Mouse (Mus musculus) limb, embryonic 15.5 days (tissue): ENCODE results near the gene Lrrc74b. TPM values are rescaled to one million over a fixed set of nuclear protein-coding genes. Genes with fewer than 3 reads are reported as not detected.

Experiments used
- ATAC-seq: fragments of 200-750 bp; cut with Nextera tagmentation; 2 replicates; pipeline ENCODE4 v1.8.0; 2017; ENCODE audit warnings: low read depth, moderate TSS enrichment; ENCODE audit not compliant: insufficient number of reproducible peaks, low FRiP score, low TSS enrichment
- H3K27ac ChIP-seq: fragments of 300-500 bp; sonication (generic); 2 replicates; pipeline ENCODE4 v1.5.1; 2015; ENCODE audit warnings: moderate library complexity, mild to moderate bottlenecking, inconsistent platforms
- H3K27me3 ChIP-seq: fragments of 300-500 bp; sonication (generic); 2 replicates; pipeline ENCODE4 v1.6.1; 2015; ENCODE audit warnings: inconsistent platforms
- H3K36me3 ChIP-seq: fragments of 300-500 bp; sonication (generic); 2 replicates; pipeline ENCODE4 v1.6.1; 2015; ENCODE audit warnings: inconsistent platforms
- H3K4me1 ChIP-seq: fragments of 300-500 bp; sonication (generic); 2 replicates; pipeline ENCODE4 v1.6.1; 2015; ENCODE audit warnings: inconsistent platforms
- H3K4me2 ChIP-seq: fragments of 300-500 bp; sonication (generic); 2 replicates; pipeline ENCODE4 v1.6.1; 2015; ENCODE audit warnings: mild to moderate bottlenecking, inconsistent platforms
- H3K4me3 ChIP-seq: fragments of 300-500 bp; sonication (generic); 2 replicates; pipeline ENCODE4 v1.5.1; 2015; ENCODE audit warnings: mild to moderate bottlenecking, inconsistent platforms
- H3K9ac ChIP-seq: fragments of 300-500 bp; sonication (generic); 2 replicates; pipeline ENCODE4 v1.6.1; 2015; ENCODE audit warnings: inconsistent platforms
- H3K9me3 ChIP-seq: fragments of 300-500 bp; sonication (generic); 2 replicates; pipeline ENCODE4 v1.6.1; 2016; ENCODE audit warnings: inconsistent platforms
- WGBS: fragments of 180-500 bp; shearing (Covaris S2); methylation state at CpG from one replicate; pipeline ENCODE4 v1.1.7; 2015; 5-methylcytosine and 5-hydroxymethylcytosine counted together
- polyA plus RNA-seq: library from polyadenylated mRNA; unstranded; fragments of >200 nt; fragmentation: Nextera tagmentation; extraction: Ambion mirVana; gene quantifications from 2 replicates; pipeline ENCODE4 v1.2.1, GENCODE M21; 2015

Lrrc74b gene
- polyA plus RNA-seq, 1 experiment from 2014 or later, result not detected

GRCm38 (mm10) chr16:17542632-17543031, 18.4 kb downstream of the Lrrc74b start:
- WGBS, result 59% methylated on average over 2 of the region's 2 CpGs
- Histone ChIP-seq H3K27ac (no peak overlapping the region), H3K36me3 (no peaks in the 10 kb centered on the region), H3K4me3 (no peak overlapping the region), H3K4me1 (no peaks in the 10 kb centered on the region), H3K27me3 (peaks cover 5% of the 10 kb centered on the region; the same call in 1 of the 2 replicates), H3K9ac (no peak overlapping the region), H3K4me2 (no peak overlapping the region), H3K9me3 (no peaks in the 10 kb centered on the region)
- no peak for ATAC-seq

- Histone ChIP-seq H3K9me3 (no peaks in the 10 kb centered on the region), H3K27ac (no peak overlapping the region), H3K36me3 (no peaks in the 10 kb centered on the region), H3K4me1 (peaks cover 4% of the 10 kb centered on the region), H3K4me2 (no peak overlapping the region), H3K27me3 (peaks cover 5% of the 10 kb centered on the region; the same call in 1 of the 2 replicates), H3K9ac (no peak overlapping the region), H3K4me3 (no peak overlapping the region)
- ATAC-seq, result no peak
- WGBS, result 92% methylated on average over 3 of the region's 3 CpGs
Measured at GRCm38 (mm10) chr16:17536584-17536983, 24.5 kb downstream of the Lrrc74b start.

- H3K36me3 ChIP-seq, result peaks cover 15% of the 10 kb centered on the region
- H3K27me3 ChIP-seq, result no peaks in the 10 kb centered on the region
- no peak overlapping the region for H3K27ac ChIP-seq
- no peaks in the 10 kb centered on the region for H3K9me3 ChIP-seq
- H3K9ac ChIP-seq, result no peak overlapping the region
- H3K4me2 ChIP-seq, result no peak overlapping the region
- peaks cover 18% of the 10 kb centered on the region for H3K4me1 ChIP-seq
- ATAC-seq, result no peak
- no peak overlapping the region for H3K4me3 ChIP-seq
- WGBS, result 72% methylated on average over 14 of the region's 14 CpGs
Measured at GRCm38 (mm10) chr16:17532676-17533329, 28.2 kb downstream of the Lrrc74b start.

- 55% methylated on average over 4 of the region's 4 CpGs for WGBS
Measured at GRCm38 (mm10) chr16:17532271-17532670, 28.8 kb downstream of the Lrrc74b start.

GRCm38 (mm10) chr16:17530640-17531288, 30.3 kb downstream of the Lrrc74b start, which contains the start of gene Thap7:
TSS of gene Thap7 (minus strand) at chr16:17531136.
- Histone ChIP-seq H3K4me1 (peaks cover 18% of the 10 kb centered on the region), H3K9me3 (no peaks in the 10 kb centered on the region), H3K36me3 (peaks cover 36% of the 10 kb centered on the region), H3K27me3 (no peaks in the 10 kb centered on the region), H3K27ac (peak within 1 kb of the TSS; percentile 98), H3K9ac (peak within 1 kb of the TSS; percentile 77), H3K4me2 (peak within 1 kb of the TSS; percentile 74), H3K4me3 (peak within 1 kb of the TSS; percentile 72)
- WGBS, result under 1% methylated on average over 67 of the region's 67 CpGs
- peak; percentile 96 for ATAC-seq

More at GRCm38 (mm10) chr16:17532271-17532670, 28.8 kb downstream of the Lrrc74b start:
- peaks cover 18% of the 10 kb centered on the region for H3K4me1 ChIP-seq
- ATAC-seq, result no peak
- no peak overlapping the region for H3K9ac ChIP-seq
- H3K27me3 ChIP-seq, result no peaks in the 10 kb centered on the region
- H3K9me3 ChIP-seq, result no peaks in the 10 kb centered on the region
- H3K27ac ChIP-seq, result no peak overlapping the region
- H3K36me3 ChIP-seq, result peaks cover 20% of the 10 kb centered on the region
- no peak overlapping the region for H3K4me2 ChIP-seq
- H3K4me3 ChIP-seq, result no peak overlapping the region

GRCm38 (mm10) chr16:17529981-17530586, 31.0 kb downstream of the Lrrc74b start:
- no peaks in the 10 kb centered on the region for H3K27me3 ChIP-seq
- H3K4me2 ChIP-seq, result peak overlapping the region; percentile 74
- ATAC-seq, result no peak
- peak overlapping the region; percentile 77 for H3K9ac ChIP-seq
- peaks cover 42% of the 10 kb centered on the region for H3K36me3 ChIP-seq
- H3K9me3 ChIP-seq, result no peaks in the 10 kb centered on the region
- 11% methylated on average over 17 of the region's 17 CpGs for WGBS
- H3K4me3 ChIP-seq, result peak overlapping the region; percentile 72
- H3K4me1 ChIP-seq, result peaks cover 18% of the 10 kb centered on the region
- peak overlapping the region; percentile 98 for H3K27ac ChIP-seq

- no peak overlapping the region for H3K4me3 ChIP-seq
- H3K4me1 ChIP-seq, result peaks cover 18% of the 10 kb centered on the region
- H3K27me3 ChIP-seq, result no peaks in the 10 kb centered on the region
- H3K4me2 ChIP-seq, result no peak overlapping the region
- ATAC-seq, result no peak
- H3K27ac ChIP-seq, result no peak overlapping the region
- no peaks in the 10 kb centered on the region for H3K9me3 ChIP-seq
- 0 out of 2 replicates have a peak overlapping the region, but pooled peaks have one; percentile 17 for H3K9ac ChIP-seq
- peaks cover 57% of the 10 kb centered on the region for H3K36me3 ChIP-seq
- 91% methylated on average over 13 of the region's 13 CpGs for WGBS
Measured at GRCm38 (mm10) chr16:17528276-17528675, 32.8 kb downstream of the Lrrc74b start.

GRCm38 (mm10) chr16:17527606-17528005, 33.4 kb downstream of the Lrrc74b start:
- H3K27me3 ChIP-seq, result no peaks in the 10 kb centered on the region
- H3K4me3 ChIP-seq, result no peak overlapping the region
- no peaks in the 10 kb centered on the region for H3K9me3 ChIP-seq
- ATAC-seq, result no peak
- H3K36me3 ChIP-seq, result peaks cover 64% of the 10 kb centered on the region
- H3K4me1 ChIP-seq, result peaks cover 18% of the 10 kb centered on the region
- no peak overlapping the region for H3K9ac ChIP-seq
- no peak overlapping the region for H3K4me2 ChIP-seq
- no peak overlapping the region for H3K27ac ChIP-seq

- ATAC-seq, result no peak
- Histone ChIP-seq H3K27ac (no peak overlapping the region), H3K4me2 (no peak overlapping the region), H3K9ac (no peak overlapping the region), H3K9me3 (no peaks in the 10 kb centered on the region), H3K36me3 (peaks cover 78% of the 10 kb centered on the region), H3K4me1 (peaks cover 11% of the 10 kb centered on the region), H3K27me3 (no peaks in the 10 kb centered on the region), H3K4me3 (no peak overlapping the region)
- 89% methylated on average over 6 of the region's 6 CpGs for WGBS
Measured at GRCm38 (mm10) chr16:17526223-17526622, 34.8 kb downstream of the Lrrc74b start.

- no peak overlapping the region for H3K9ac ChIP-seq
- 83% methylated on average over 3 of the region's 3 CpGs for WGBS
- H3K4me1 ChIP-seq, result peaks cover 10% of the 10 kb centered on the region
- H3K4me3 ChIP-seq, result no peak overlapping the region
- H3K27me3 ChIP-seq, result no peaks in the 10 kb centered on the region
- H3K4me2 ChIP-seq, result no peak overlapping the region
- no peak for ATAC-seq
- H3K27ac ChIP-seq, result no peak overlapping the region
- H3K9me3 ChIP-seq, result no peaks in the 10 kb centered on the region
- peaks cover 85% of the 10 kb centered on the region for H3K36me3 ChIP-seq
Measured at GRCm38 (mm10) chr16:17525524-17525923, 35.5 kb downstream of the Lrrc74b start.

GRCm38 (mm10) chr16:17524156-17524555, 36.9 kb downstream of the Lrrc74b start:
- Histone ChIP-seq H3K9me3 (no peaks in the 10 kb centered on the region), H3K4me3 (no peak overlapping the region), H3K27ac (no peak overlapping the region), H3K4me1 (peaks cover 3% of the 10 kb centered on the region; the same call in 1 of the 2 replicates), H3K36me3 (peaks cover 97% of the 10 kb centered on the region), H3K27me3 (no peaks in the 10 kb centered on the region), H3K4me2 (no peak overlapping the region), H3K9ac (no peak overlapping the region)
- no peak for ATAC-seq
- 91% methylated on average over 11 of the region's 11 CpGs for WGBS

GRCm38 (mm10) chr16:17518910-17519309, 42.1 kb downstream of the Lrrc74b start:
- H3K27me3 ChIP-seq, result no peaks in the 10 kb centered on the region
- H3K36me3 ChIP-seq, result peaks cover 97% of the 10 kb centered on the region
- H3K9me3 ChIP-seq, result no peaks in the 10 kb centered on the region
- H3K27ac ChIP-seq, result no peak overlapping the region
- H3K9ac ChIP-seq, result no peak overlapping the region
- ATAC-seq, result no peak
- H3K4me3 ChIP-seq, result no peak overlapping the region
- H3K4me1 ChIP-seq, result no peaks in the 10 kb centered on the region
- H3K4me2 ChIP-seq, result no peak overlapping the region
- 88% methylated on average over 2 of the region's 2 CpGs for WGBS
